Comparison of ENCODE assay signal across 23 mouse cellular contexts in the genomic region with DNA sequence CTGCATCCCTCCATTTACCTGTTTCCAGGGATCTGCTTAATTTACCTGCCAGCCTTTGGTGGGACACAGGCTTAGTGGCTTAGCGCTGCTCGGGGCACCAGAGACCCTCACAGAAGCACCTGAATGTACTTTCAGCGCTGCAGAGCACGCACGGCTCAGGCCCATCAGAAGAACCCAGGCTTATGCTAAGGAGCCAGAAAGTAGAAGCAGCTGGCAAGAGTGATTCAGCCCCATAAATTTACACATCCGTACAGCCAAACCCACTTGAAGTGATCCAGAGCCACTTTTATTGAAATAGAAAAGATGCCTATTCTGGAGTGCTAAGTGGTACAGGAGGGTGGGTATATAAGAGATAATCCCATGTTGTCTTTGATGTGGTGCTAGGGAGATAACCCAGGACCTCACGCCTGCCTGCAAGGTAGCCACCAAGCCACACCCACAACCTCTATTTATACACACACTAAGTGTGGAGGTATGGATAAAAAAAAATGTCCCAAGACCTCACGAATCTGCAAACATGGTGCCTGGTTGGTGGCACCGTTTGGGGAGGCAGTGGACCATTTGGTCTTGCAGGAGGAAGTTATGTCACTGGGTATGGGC. TPM values are rescaled to one million over a fixed set of nuclear protein-coding genes. Genes with fewer than 3 reads are reported as not detected.
DNase-seq lines count a peak whose midpoint lies in the region; ATAC-seq and TF ChIP-seq lines count a peak whose summit lies in the region.
"Had no signal": no experiment of that assay in that cellular context is flagged by ENCODE, and none has a peak within 500 bp of the region (broad histone marks: within the 10 kb centered on the region; RNA-seq: fewer than 3 reads in every experiment).

No protein-coding gene starts in this region.

- no peaks in the 10 kb centered on the region for H3K9me3 ChIP-seq in liver, embryonic 16.5 days (replicated peaks; ENCODE audit: control insufficient read depth, low read length)
- H3K9me3 ChIP-seq in limb, embryonic 10.5 days (replicated peaks), result no peaks in the 10 kb centered on the region
- H3K9me3 ChIP-seq: hindbrain, embryonic 12.5 days; limb, embryonic 12.5 days; midbrain, embryonic 13.5 days had no signal

- no peaks in the 10 kb centered on the region for H3K79me2 ChIP-seq in heart, adult 2 months (replicated peaks; ENCODE audit: control insufficient read depth, insufficient read depth, low read length)

- no peak overlapping the region for H3K4me2 ChIP-seq in liver, embryonic 16.5 days (ENCODE audit: low read depth, low read length)
- H3K4me2 ChIP-seq: hindbrain, embryonic 12.5 days; limb, embryonic 12.5 days; midbrain, embryonic 13.5 days had no signal

- H3K4me3 ChIP-seq in heart, adult 2 months, result no peak overlapping the region
- no peak overlapping the region for H3K4me3 ChIP-seq in left cerebral cortex, adult 2 months
- H3K4me3 ChIP-seq in liver, embryonic 16.5 days (ENCODE audit: low read depth, low read length), result no peak overlapping the region
- no peak overlapping the region for H3K4me3 ChIP-seq in limb, embryonic 10.5 days
- H3K4me3 ChIP-seq: gastrocnemius, adult 2 months; hindbrain, embryonic 12.5 days; limb, embryonic 12.5 days; midbrain, embryonic 13.5 days had no signal

- H3K27ac ChIP-seq in heart, adult 2 months, result peak overlapping the region; percentile 77
- peak overlapping the region; percentile 70 for H3K27ac ChIP-seq in left cerebral cortex, adult 2 months
- H3K27ac ChIP-seq in liver, embryonic 16.5 days (ENCODE audit: low read length), result no peak overlapping the region
- H3K27ac ChIP-seq in limb, embryonic 10.5 days, result no peak overlapping the region
- H3K27ac ChIP-seq: gastrocnemius, adult 2 months; hindbrain, embryonic 12.5 days; limb, embryonic 12.5 days; midbrain, embryonic 13.5 days; stomach, postnatal 0 days had no signal

- DNase-seq in heart, adult 2 months, result no peak
- no peak for DNase-seq in heart, postnatal 10 days
- DNase-seq in left cerebral cortex, adult 2 months (ENCODE audit: extremely low spot score in 1 of 2, low spot score in 2 of 2), result peak in 1 of 2 experiments; percentile 25
- no peak for DNase-seq in left cerebral cortex, postnatal 10 days (ENCODE audit: extremely low spot score in 1 of 2, low spot score in 2 of 2)
- peak; percentile 4 for DNase-seq in heart, postnatal 4 days
- no peak for DNase-seq in urinary bladder, postnatal 36 days (ENCODE audit: low spot score in 2 of 2)
- DNase-seq in limb, embryonic 10.5 days (ENCODE audit: low spot score), result no peak
- DNase-seq: adrenal gland, postnatal 14 days; cerebellum, adult 9-11 months; gastrocnemius, adult 2 months; kidney, adult 8-10 months; kidney, postnatal 14 days; lung, adult 2 months; lung, postnatal 14 days; right cerebral cortex, postnatal 14 days; thymus, adult 2 months; thymus, postnatal 4 days had no signal

- H3K36me3 ChIP-seq in heart, adult 2 months (ENCODE audit: control insufficient read depth, insufficient read depth, low read length), result no peaks in the 10 kb centered on the region; the same call in 1 of the 2 replicates
- H3K36me3 ChIP-seq in liver, embryonic 16.5 days (ENCODE audit: control insufficient read depth, insufficient read depth), result peaks cover 20% of the 10 kb centered on the region
- peaks cover 27% of the 10 kb centered on the region for H3K36me3 ChIP-seq in limb, embryonic 10.5 days

- TF ChIP-seq EP300 in heart, adult 2 months (IDR thresholded peaks at IDR 0.05; ENCODE audit: insufficient read depth, low read depth, low read length), result no peak

- WGBS in heart, adult 2 months, result 69% methylated on average over 9 of the region's 9 CpGs
- WGBS in liver, embryonic 16.5 days (ENCODE audit: insufficient replicate concordance), result 55% methylated on average over 9 of the region's 9 CpGs
- WGBS in limb, embryonic 10.5 days, result 73% methylated on average over 9 of the region's 9 CpGs

- ATAC-seq in liver, embryonic 16.5 days (ENCODE audit: low read depth), result 0 out of 2 replicates have a peak, but pooled peaks have one; percentile 38
- ATAC-seq: CD4-positive, CD25-positive, alpha-beta regulatory T cell, adult 4 months; midbrain, embryonic 13.5 days had no signal

- no peak for TF ChIP-seq POLR2A in heart, adult 2 months (IDR thresholded peaks at IDR 0.05; ENCODE audit: insufficient read depth, low read depth, low read length)

- no peaks in the 10 kb centered on the region for H3K27me3 ChIP-seq in heart, adult 2 months (ENCODE audit: control insufficient read depth, insufficient read depth, low read length)
- peaks cover 2% of the 10 kb centered on the region; the same call in 1 of the 2 replicates for H3K27me3 ChIP-seq in liver, embryonic 16.5 days (ENCODE audit: control insufficient read depth, insufficient read depth, low read depth, low read length)
- H3K27me3 ChIP-seq in limb, embryonic 10.5 days (ENCODE audit: low read depth, poor library complexity, severe bottlenecking), result peaks cover 32% of the 10 kb centered on the region
- H3K27me3 ChIP-seq: midbrain, embryonic 13.5 days had no signal

- TF ChIP-seq CTCF in heart, adult 2 months (IDR thresholded peaks at IDR 0.05), result no peak
- TF ChIP-seq CTCF in left cerebral cortex, adult 2 months (IDR thresholded peaks at IDR 0.05), result no peak

- intact Hi-C loops in heart, adult 2 months (cut with DNase I), result no loop called here
- intact Hi-C loops in heart, postnatal 10 days (cut with DNase I), result no loop called here
- intact Hi-C loops in left cerebral cortex, adult 2 months (cut with DNase I), result no loop called here
- intact Hi-C loops in left cerebral cortex, postnatal 10 days (cut with DNase I), result no loop called here

- no peak overlapping the region for H3K9ac ChIP-seq in heart, adult 2 months (ENCODE audit: low read depth, low read length)
- H3K9ac ChIP-seq in liver, embryonic 16.5 days (ENCODE audit: low read depth, low read length), result no peak overlapping the region
- H3K9ac ChIP-seq: hindbrain, embryonic 12.5 days; limb, embryonic 12.5 days; midbrain, embryonic 13.5 days had no signal

- H3K4me1 ChIP-seq in heart, adult 2 months (ENCODE audit: control insufficient read depth, insufficient read depth, low read length), result peaks cover 2% of the 10 kb centered on the region; the same call in 1 of the 2 replicates
- peaks cover 32% of the 10 kb centered on the region for H3K4me1 ChIP-seq in liver, embryonic 16.5 days (ENCODE audit: control insufficient read depth, low read depth, low read length)
- peaks cover 15% of the 10 kb centered on the region; the same call in 1 of the 2 replicates for H3K4me1 ChIP-seq in limb, embryonic 10.5 days

RNA-seq across cellular contexts. Expression of a gene that starts 51.6 kb away (rescaled TPM):
- 10 to 100 TPM; 54.8 to 60.7 TPM for total RNA-seq in heart, adult 2 months (2021)
- polyA plus RNA-seq in heart, adult 2 months (2012; rRNA removed), result 16.8 and 24.8 TPM in 2 replicates
- 10 to 100 TPM; 82.4 to 90.0 TPM for total RNA-seq in heart, postnatal 10 days (2021)
- 10 to 100 TPM; 41.9 to 42.3 TPM for total RNA-seq in left cerebral cortex, adult 2 months (2021)
- total RNA-seq in left cerebral cortex, postnatal 10 days (2021), result 10 to 100 TPM; 42.4 TPM
- 100 to 1,000 TPM; 109 to 114 TPM for total RNA-seq in heart, postnatal 4 days (2021)
- polyA plus RNA-seq in liver, embryonic 16.5 days (2015; fragmentation: Nextera tagmentation; extraction: Ambion mirVana), result 78.6 and 82.2 TPM in 2 replicates
- polyA plus RNA-seq in limb, embryonic 10.5 days (2016; fragmentation: Nextera tagmentation; extraction: Ambion mirVana), result 178 and 185 TPM in 2 replicates

RNA-seq across cellular contexts. Expression of a gene that starts 51.7 kb away (rescaled TPM):
- total RNA-seq in heart, adult 2 months (2021), result 1 to 10 TPM; 5.7 to 6.4 TPM
- 3.2 and 3.9 TPM in 2 replicates for polyA plus RNA-seq in heart, adult 2 months (2012; rRNA removed)
- total RNA-seq in heart, postnatal 10 days (2021), result 1 to 10 TPM; 4.9 to 7.4 TPM
- 10 to 100 TPM; 15.0 to 16.5 TPM for total RNA-seq in left cerebral cortex, adult 2 months (2021)
- total RNA-seq in left cerebral cortex, postnatal 10 days (2021), result 10 to 100 TPM; 11.6 to 13.7 TPM
- total RNA-seq in heart, postnatal 4 days (2021), result 1 to 10 TPM; 6.4 to 8.5 TPM
- polyA plus RNA-seq in liver, embryonic 16.5 days (2015; fragmentation: Nextera tagmentation; extraction: Ambion mirVana), result 4.0 and 4.6 TPM in 2 replicates
- 15.0 and 17.1 TPM in 2 replicates for polyA plus RNA-seq in limb, embryonic 10.5 days (2016; fragmentation: Nextera tagmentation; extraction: Ambion mirVana)

Comparison
In these comparisons a context has a peak if more than half of its experiments do, and no peak if none do; other contexts are left out.
1. H3K27ac ChIP-seq: peak in heart, adult 2 months (single experiment) and left cerebral cortex, adult 2 months (single experiment); none in liver, embryonic 16.5 days (single experiment) and limb, embryonic 10.5 days (single experiment).